Mouse (Mus musculus) hindbrain, embryonic 11.5 days (tissue): ENCODE measurements around the gene Tubg1. TPM values are rescaled to one million over a fixed set of nuclear protein-coding genes. Genes with fewer than 3 reads are reported as not detected.

Experiments used
- ATAC-seq: fragments of 200-750 bp; cut with Nextera tagmentation; 2 replicates; pipeline ENCODE4 v1.8.0; 2017; ENCODE audit warnings: mild to moderate bottlenecking, moderate TSS enrichment, moderate library complexity; ENCODE audit not compliant: low FRiP score
- DNase-seq: peaks from one replicate; pipeline ENCODE4 v3.0.0-alpha.2; 2015; ENCODE audit warnings: low spot score
- H3K27ac ChIP-seq: fragments of 300-500 bp; sonication (generic); 2 replicates; pipeline ENCODE4 v1.5.1; 2014; ENCODE audit warnings: mild to moderate bottlenecking, low read depth, low read length
- H3K27me3 ChIP-seq: fragments of 300-500 bp; sonication (generic); 2 replicates; pipeline ENCODE4 v1.6.1; 2014; ENCODE audit warnings: mild to moderate bottlenecking, low read length, moderate library complexity, mixed read lengths; ENCODE audit not compliant: control insufficient read depth, insufficient read depth
- H3K36me3 ChIP-seq: fragments of 300-500 bp; sonication (generic); 2 replicates; pipeline ENCODE4 v1.6.1; 2014; ENCODE audit warnings: mild to moderate bottlenecking, low read length, moderate library complexity, mixed read lengths; ENCODE audit not compliant: control insufficient read depth, insufficient read depth
- H3K4me1 ChIP-seq: fragments of 300-500 bp; sonication (generic); replicated peaks from 2 replicates; pipeline ENCODE4 v1.6.1; 2014; ENCODE audit warnings: low read length, mixed read lengths; ENCODE audit not compliant: control insufficient read depth, insufficient read depth
- H3K4me2 ChIP-seq: fragments of 300-500 bp; sonication (generic); replicated peaks from 2 replicates; pipeline ENCODE4 v1.6.1; 2014; ENCODE audit warnings: mild to moderate bottlenecking, low read depth, low read length
- H3K4me3 ChIP-seq: fragments of 300-500 bp; sonication (generic); 2 replicates; pipeline ENCODE4 v1.5.1; 2014; ENCODE audit warnings: low read depth, low read length
- H3K9ac ChIP-seq: fragments of 300-500 bp; sonication (generic); 2 replicates; pipeline ENCODE4 v1.6.1; 2014; ENCODE audit warnings: low read depth, low read length
- H3K9me3 ChIP-seq: fragments of 300-500 bp; sonication (generic); 2 replicates; pipeline ENCODE4 v1.6.1; 2016; ENCODE audit warnings: low read length; ENCODE audit not compliant: control insufficient read depth
- WGBS: fragments of 180-500 bp; shearing (Covaris S2); extraction: QIAGEN DNeasy Blood & Tissue Kit; methylation state at CpG from one replicate; pipeline ENCODE4 v1.1.7; 2014; 5-methylcytosine and 5-hydroxymethylcytosine counted together
- polyA plus RNA-seq: library from polyadenylated mRNA; unstranded; fragments of >200 nt; fragmentation: Nextera tagmentation; extraction: Ambion mirVana; gene quantifications from 2 replicates; pipeline ENCODE4 v1.2.1, GENCODE M21; 2014

The Tubg1 gene
- polyA plus RNA-seq, 1 experiment from 2014 or later = 98.6 TPM

DNA sequence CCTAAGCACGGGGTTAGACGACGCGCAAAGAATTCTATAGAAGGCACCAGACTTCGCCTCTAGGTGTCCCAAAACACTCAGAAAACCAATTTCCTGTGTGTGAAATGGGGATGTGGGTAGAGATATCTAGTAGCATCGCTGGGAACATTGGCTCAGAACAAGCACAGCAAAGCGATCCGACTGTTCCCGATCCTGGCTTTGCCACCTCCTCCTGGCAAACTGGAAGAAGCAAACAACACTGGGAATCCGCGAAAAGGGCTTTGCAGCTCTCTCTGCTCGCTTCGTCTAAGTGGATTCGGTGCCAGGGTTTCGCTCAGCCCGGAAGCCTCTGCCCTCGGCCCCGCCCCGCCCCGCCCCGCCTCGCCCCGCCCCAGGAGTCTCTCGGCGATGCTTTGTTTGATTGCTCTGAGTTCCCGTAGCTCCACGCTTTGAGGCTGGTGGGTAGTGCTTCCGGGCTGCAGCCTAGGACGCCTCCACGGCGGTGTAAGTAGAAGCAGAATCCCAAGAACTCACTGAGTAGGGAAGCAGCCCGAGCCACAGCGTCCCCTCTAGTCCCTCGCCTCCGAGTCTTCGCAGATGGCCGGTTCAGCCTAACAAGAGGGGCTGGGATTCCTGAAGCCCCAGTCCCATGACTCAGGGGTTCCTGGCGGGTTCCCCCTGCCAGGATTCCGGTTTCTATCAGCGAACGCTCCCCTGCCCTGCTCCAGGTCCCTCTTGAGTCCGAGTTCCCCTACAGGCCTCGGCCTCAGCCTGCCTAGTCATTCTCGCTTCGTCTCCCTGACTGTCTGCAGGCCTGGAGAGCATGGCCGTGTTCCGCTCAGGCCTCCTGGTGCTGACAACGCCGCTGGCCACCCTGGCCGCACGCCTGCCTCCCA is 37.3 kb upstream of the Tubg1 start, which contains the start of gene Coasy:
Coasy (plus strand) TSS at position 358 of the 875 bp plus-strand sequence.
- peak; percentile 88 for ATAC-seq
- Histone ChIP-seq H3K27ac (peak within 1 kb of the TSS; percentile 87), H3K9me3 (no peaks in the 10 kb centered on the region), H3K36me3 (no peaks in the 10 kb centered on the region), H3K4me2 (peak within 1 kb of the TSS; percentile 86), H3K4me1 (peaks cover 10% of the 10 kb centered on the region), H3K9ac (peak within 1 kb of the TSS; percentile 96), H3K27me3 (peaks cover 39% of the 10 kb centered on the region), H3K4me3 (peak within 1 kb of the TSS; percentile 88)
- under 1% methylated on average over 51 of the region's 51 CpGs for WGBS
- peak; percentile 88 for DNase-seq

DNA sequence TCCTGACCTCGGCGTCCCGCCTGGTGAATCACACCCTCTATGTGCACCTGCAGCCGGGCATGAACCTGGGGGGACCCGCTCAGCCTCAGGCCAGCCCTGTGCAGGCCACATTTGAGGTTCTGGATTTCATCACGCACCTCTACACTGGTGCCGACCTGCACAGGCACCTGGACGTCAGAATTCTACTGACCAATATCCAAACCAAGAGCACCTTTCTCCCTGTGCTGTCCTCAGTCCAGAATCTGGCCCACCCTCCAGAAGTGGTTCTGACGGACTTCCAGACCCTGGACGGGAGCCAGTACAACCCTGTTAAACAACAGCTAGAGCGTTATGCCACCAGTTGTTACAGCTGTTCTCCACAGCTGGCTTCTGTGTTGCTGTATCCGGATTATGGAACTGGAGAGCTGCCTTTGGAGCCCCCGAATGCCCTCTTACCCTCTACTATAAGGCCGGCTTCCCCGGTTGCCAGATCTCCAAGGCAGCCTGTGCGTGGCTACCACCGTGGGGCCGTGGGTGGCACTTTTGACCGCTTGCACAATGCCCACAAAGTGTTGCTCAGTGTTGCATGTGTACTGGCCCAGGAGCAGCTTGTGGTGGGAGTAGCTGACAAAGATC is 36.5 kb upstream of the Tubg1 start:
- Histone ChIP-seq H3K4me3 (peak overlapping the region; percentile 88), H3K27me3 (peaks cover 31% of the 10 kb centered on the region), H3K4me2 (peak overlapping the region; percentile 86), H3K9me3 (no peaks in the 10 kb centered on the region), H3K27ac (peak overlapping the region; percentile 87), H3K36me3 (no peaks in the 10 kb centered on the region), H3K4me1 (peaks cover 10% of the 10 kb centered on the region), H3K9ac (peak overlapping the region; percentile 96)
- DNase-seq (no peak), ATAC-seq (peak; percentile 18; the same call in 1 of the 2 replicates)
- 37% methylated on average over 19 of the region's 19 CpGs for WGBS

DNA sequence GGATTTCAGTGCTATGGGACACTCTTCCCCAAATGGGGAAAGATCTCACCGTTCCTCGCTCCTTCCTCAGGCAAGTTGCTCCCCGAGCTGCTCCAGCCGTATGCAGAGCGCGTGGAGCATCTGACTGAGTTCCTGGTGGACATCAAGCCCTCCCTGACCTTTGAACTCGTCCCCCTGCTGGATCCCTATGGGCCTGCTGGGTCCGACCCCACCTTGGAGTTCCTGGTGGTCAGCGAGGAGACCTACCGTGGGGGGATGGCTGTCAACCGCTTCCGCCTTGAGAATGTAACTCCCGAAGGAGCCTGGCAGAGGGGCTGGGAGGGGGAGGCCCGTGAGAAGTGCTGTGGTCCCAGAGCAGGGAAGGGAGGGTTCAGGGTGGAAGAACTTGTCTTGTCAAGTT is 35.5 kb upstream of the Tubg1 start:
- H3K4me3 ChIP-seq = no peak overlapping the region
- H3K27me3 ChIP-seq = peaks cover 21% of the 10 kb centered on the region
- no peak overlapping the region for H3K27ac ChIP-seq
- no peaks in the 10 kb centered on the region for H3K9me3 ChIP-seq
- ATAC-seq (no peak), DNase-seq (no peak)
- 79% methylated on average over 14 of the region's 14 CpGs for WGBS
- H3K4me1 ChIP-seq = peaks cover 10% of the 10 kb centered on the region
- H3K9ac ChIP-seq = no peak overlapping the region
- no peaks in the 10 kb centered on the region; the same call in 1 of the 2 replicates for H3K36me3 ChIP-seq
- no peak overlapping the region for H3K4me2 ChIP-seq

DNA sequence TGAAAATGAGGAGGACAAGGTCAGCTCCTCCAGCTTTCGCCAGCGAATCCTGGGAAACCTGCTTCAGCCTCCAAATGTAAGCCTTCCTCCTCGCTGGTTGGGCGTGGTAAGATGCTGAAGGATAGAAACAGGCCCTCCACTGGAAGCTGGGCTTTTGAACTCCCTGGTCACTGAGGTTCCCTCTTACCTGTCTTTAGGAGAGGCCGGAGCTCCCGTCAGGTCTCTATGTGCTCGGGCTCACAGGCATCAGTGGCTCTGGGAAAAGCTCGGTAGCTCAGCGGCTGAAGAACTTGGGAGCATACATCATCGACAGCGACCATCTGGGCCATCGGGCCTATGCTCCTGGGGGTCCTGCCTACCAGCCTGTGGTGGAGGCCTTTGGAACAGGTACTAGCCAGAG is 34.9 kb upstream of the Tubg1 start:
- 94% methylated on average over 12 of the region's 12 CpGs for WGBS
- DNase-seq = no peak
- no peak overlapping the region for H3K4me2 ChIP-seq
- no peaks in the 10 kb centered on the region for H3K9me3 ChIP-seq
- no peak overlapping the region for H3K4me3 ChIP-seq
- no peak overlapping the region for H3K9ac ChIP-seq
- ATAC-seq = no peak
- H3K27ac ChIP-seq = no peak overlapping the region
- no peaks in the 10 kb centered on the region; the same call in 1 of the 2 replicates for H3K36me3 ChIP-seq
- H3K4me1 ChIP-seq = peaks cover 10% of the 10 kb centered on the region
- peaks cover 15% of the 10 kb centered on the region for H3K27me3 ChIP-seq

DNA sequence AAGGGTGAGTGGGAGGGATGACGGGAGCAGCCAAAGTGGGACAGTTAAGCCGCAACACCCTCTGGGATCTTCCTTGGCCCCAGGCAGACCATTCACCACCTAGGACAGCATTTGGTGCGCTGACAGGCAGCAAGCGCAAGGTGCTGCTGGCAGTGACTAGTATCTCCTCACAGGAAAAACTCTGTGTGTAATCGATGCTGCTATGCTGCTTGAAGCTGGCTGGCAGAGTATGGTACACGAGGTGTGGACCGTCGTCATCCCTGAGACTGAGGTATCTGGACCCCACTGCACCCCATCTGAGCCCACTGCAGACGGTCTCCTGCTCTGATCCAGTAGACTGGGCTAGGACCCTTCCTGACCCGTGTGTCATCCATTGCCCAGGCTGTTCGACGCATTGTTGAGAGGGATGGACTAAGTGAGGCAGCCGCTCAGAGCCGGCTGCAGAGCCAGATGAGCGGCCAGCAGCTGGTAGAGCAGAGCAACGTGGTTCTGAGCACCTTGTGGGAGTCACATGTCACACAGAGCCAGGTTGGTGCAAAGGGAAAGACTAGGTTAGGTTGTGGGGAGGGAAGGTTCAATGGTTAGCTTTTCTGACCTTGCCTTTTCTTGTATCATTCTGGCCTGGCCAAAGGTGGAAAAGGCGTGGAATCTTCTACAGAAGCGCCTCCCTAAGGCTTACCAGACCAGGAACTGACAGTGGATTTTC is 34.0 kb upstream of the Tubg1 start:
- Histone ChIP-seq H3K27ac (0 out of 2 replicates have a peak overlapping the region, but pooled peaks have one; percentile 68), H3K4me3 (no peak overlapping the region), H3K9ac (no peak overlapping the region), H3K9me3 (no peaks in the 10 kb centered on the region), H3K4me2 (no peak overlapping the region), H3K4me1 (peaks cover 10% of the 10 kb centered on the region), H3K27me3 (peaks cover 6% of the 10 kb centered on the region; the same call in 1 of the 2 replicates), H3K36me3 (peaks cover 3% of the 10 kb centered on the region; the same call in 1 of the 2 replicates)
- no peak for DNase-seq
- no peak for ATAC-seq
- WGBS = 92% methylated on average over 18 of the region's 18 CpGs

DNA sequence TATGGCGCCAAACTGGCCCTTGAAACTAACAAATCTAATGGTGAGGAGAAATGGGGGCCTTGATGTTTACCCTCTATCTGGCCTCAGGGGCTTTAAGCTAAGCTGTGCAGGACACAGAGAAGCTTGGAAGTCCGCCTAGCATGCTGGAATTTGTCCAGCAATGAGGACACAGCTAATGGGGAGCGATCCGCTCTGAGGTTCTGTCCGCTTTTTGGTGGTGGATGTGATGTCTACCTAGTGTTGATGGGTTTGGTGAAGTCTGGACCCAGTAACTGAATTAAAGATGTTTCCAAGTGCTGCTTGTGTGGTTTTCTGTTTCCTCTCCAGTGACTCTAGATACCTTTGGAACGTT is 33.4 kb upstream of the Tubg1 start:
- H3K4me1 ChIP-seq = peaks cover 10% of the 10 kb centered on the region

DNA sequence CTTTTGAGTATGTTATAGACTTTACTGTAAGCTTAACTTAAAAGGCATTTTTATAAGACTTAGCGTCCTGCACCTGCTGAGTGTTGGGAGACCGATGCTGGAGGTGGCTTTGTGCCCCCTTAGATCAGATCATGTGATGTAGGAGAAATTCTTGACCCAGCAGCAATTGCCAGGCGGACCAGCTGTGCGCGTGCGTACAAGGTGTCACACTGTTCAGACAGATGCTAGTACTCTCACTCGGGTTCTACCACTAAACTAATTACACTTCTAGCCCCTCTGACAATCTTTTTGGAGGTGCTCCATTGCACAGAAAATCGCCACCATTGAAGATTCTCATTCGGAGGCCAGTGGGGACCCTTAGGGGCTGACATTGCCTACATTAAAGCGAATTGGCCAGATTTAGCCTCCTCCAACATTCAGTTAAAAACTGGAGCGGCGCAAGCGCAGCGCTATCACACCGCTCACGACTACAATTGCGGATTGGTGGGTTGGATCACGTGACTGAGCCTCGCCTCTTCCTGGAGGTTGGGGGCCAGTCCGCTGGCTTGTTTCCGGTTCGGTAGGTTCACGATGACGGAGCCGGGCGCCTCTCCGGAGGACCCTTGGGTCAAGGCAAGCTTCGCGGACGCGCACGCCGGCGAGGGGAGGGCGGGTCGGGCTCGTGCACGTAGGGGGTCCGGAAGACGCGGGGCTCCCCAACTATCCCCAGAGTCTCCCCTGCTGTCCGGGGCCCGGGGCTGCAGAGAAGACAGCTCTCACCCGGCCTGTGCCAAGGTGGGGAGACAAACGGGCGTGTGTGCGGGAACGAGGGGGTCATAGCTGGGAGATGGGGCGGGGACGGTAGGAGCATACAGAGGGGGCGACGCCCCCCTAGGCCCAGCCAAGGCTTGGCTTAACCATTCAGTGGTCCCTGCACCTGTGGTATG is 32.7 kb upstream of the Tubg1 start, which contains the start of gene Mlx:
Mlx (plus strand) TSS at position 522 of the 926 bp plus-strand sequence.
- DNase-seq (peak; percentile 92), ATAC-seq (peak; percentile 84)
- Histone ChIP-seq H3K4me3 (peak within 1 kb of the TSS; percentile 87), H3K9me3 (no peaks in the 10 kb centered on the region), H3K27me3 (no peaks in the 10 kb centered on the region), H3K27ac (peak within 1 kb of the TSS; percentile 68), H3K4me2 (peak within 1 kb of the TSS; percentile 94), H3K36me3 (peaks cover 7% of the 10 kb centered on the region), H3K9ac (peak within 1 kb of the TSS; percentile 85), H3K4me1 (peaks cover 10% of the 10 kb centered on the region)
- WGBS = 2% methylated on average over 52 of the region's 52 CpGs

More for the DNA sequence above, 33.4 kb upstream of the Tubg1 start:
- no peak for DNase-seq
- peak overlapping the region; percentile 68 for H3K27ac ChIP-seq
- H3K9me3 ChIP-seq = no peaks in the 10 kb centered on the region
- H3K4me3 ChIP-seq = peak overlapping the region; percentile 87; the same call in 1 of the 2 replicates
- H3K4me2 ChIP-seq = peak overlapping the region; percentile 94
- ATAC-seq = no peak
- peaks cover under 1% of the 10 kb centered on the region; the same call in 1 of the 2 replicates for H3K27me3 ChIP-seq
- H3K36me3 ChIP-seq = peaks cover 7% of the 10 kb centered on the region
- 88% methylated on average over 6 of the region's 6 CpGs for WGBS
- no peak overlapping the region for H3K9ac ChIP-seq
